Mouse (Mus musculus): ENCODE data around the gene St6galnac6.

The St6galnac6 gene

GRCm38 (mm10) chr2:32599409-32599808 lies at the start of gene St6galnac6:
Gene St6galnac6 (plus strand): TSS chr2:32599709.
- no peak for DNase-seq (ENCODE audit: low spot score in 2 of 2)

- no peak for DNase-seq (ENCODE audit: low spot score in 2 of 2)
Measured at GRCm38 (mm10) chr2:32549764-32550163, 49.7 kb upstream of the St6galnac6 start.

- DNase-seq (ENCODE audit: low spot score in 2 of 2) = no peak
Measured at GRCm38 (mm10) chr2:32551236-32551635, 48.3 kb upstream of the St6galnac6 start.

- no peak for DNase-seq (ENCODE audit: low spot score in 2 of 2)
Measured at GRCm38 (mm10) chr2:32553592-32554148, 45.8 kb upstream of the St6galnac6 start.

- DNase-seq (ENCODE audit: low spot score in 2 of 2) = no peak
Measured at GRCm38 (mm10) chr2:32555484-32555883, 44.0 kb upstream of the St6galnac6 start.

GRCm38 (mm10) chr2:32556019-32556418 lies 43.5 kb upstream of the St6galnac6 start:
- DNase-seq (ENCODE audit: low spot score in 2 of 2) = no peak

GRCm38 (mm10) chr2:32559570-32559969 lies 39.9 kb upstream of the St6galnac6 start:
- DNase-seq (ENCODE audit: low spot score in 2 of 2) = no peak

GRCm38 (mm10) chr2:32566536-32567063 lies 32.9 kb upstream of the St6galnac6 start:
- DNase-seq (ENCODE audit: low spot score in 2 of 2) = peak; percentile 47 to 66

GRCm38 (mm10) chr2:32568149-32568548 lies 31.4 kb upstream of the St6galnac6 start:
- DNase-seq (ENCODE audit: low spot score in 2 of 2) = no peak

GRCm38 (mm10) chr2:32568941-32569340 lies 30.6 kb upstream of the St6galnac6 start:
- no peak for DNase-seq (ENCODE audit: low spot score in 2 of 2)

- DNase-seq (ENCODE audit: low spot score in 2 of 2) = peak; percentile 73 to 85
Measured at GRCm38 (mm10) chr2:32570698-32571494, 28.6 kb upstream of the St6galnac6 start, which contains the start of gene Dpm2. Gene Dpm2 (plus strand): TSS chr2:32570858.

- no peak for DNase-seq (ENCODE audit: low spot score in 2 of 2)
Measured at GRCm38 (mm10) chr2:32572196-32572595, 27.3 kb upstream of the St6galnac6 start.

- DNase-seq (ENCODE audit: low spot score in 2 of 2) = no peak
Measured at GRCm38 (mm10) chr2:32574497-32574896, 25.0 kb upstream of the St6galnac6 start, which contains the start of gene Pip5kl1. Gene Pip5kl1 (plus strand): TSS chr2:32574797.

GRCm38 (mm10) chr2:32574901-32575585 lies 24.5 kb upstream of the St6galnac6 start:
- peak; percentile 41 to 71 for DNase-seq (ENCODE audit: low spot score in 2 of 2)

- peak; percentile 50 to 63 for DNase-seq (ENCODE audit: low spot score in 2 of 2)
Measured at GRCm38 (mm10) chr2:32575586-32576160, 23.8 kb upstream of the St6galnac6 start, which contains the start of gene 9430097D07Rik. Gene 9430097D07Rik (minus strand): TSS chr2:32575684.

- no peak for DNase-seq (ENCODE audit: low spot score in 2 of 2)
Measured at GRCm38 (mm10) chr2:32576532-32576931, 23.0 kb upstream of the St6galnac6 start.

GRCm38 (mm10) chr2:32578146-32579046 lies 21.1 kb upstream of the St6galnac6 start:
- no peak for DNase-seq (ENCODE audit: low spot score in 2 of 2)

GRCm38 (mm10) chr2:32581450-32582095 lies 17.9 kb upstream of the St6galnac6 start:
- peak; percentile 36 to 64 for DNase-seq (ENCODE audit: low spot score in 2 of 2)

- peak; percentile 40 to 82 for DNase-seq (ENCODE audit: low spot score in 2 of 2)
Measured at GRCm38 (mm10) chr2:32582830-32583799, 16.4 kb upstream of the St6galnac6 start.
